Mouse (Mus musculus): ENCODE data around the gene Ccdc154. TPM values are rescaled to one million over a fixed set of nuclear protein-coding genes. Genes with fewer than 3 reads are reported as not detected.

Ccdc154 gene
- polyA plus RNA-seq, 1 experiment from 2014 or later = 0.19 TPM

Other genes with a start within 250 kb of the Ccdc154 start
- 22.4 and 23.2 TPM in 2 replicates for gene Mapk8ip3, start 225.5 kb upstream of the Ccdc154 start, polyA plus RNA-seq (2015; fragmentation: Nextera tagmentation; extraction: Ambion mirVana)
- 183 and 187 TPM in 2 replicates for gene Jpt2, start 201.8 kb upstream of the Ccdc154 start, polyA plus RNA-seq (2015; fragmentation: Nextera tagmentation; extraction: Ambion mirVana)
- gene Cramp1l, start 146.7 kb upstream of the Ccdc154 start, polyA plus RNA-seq (2015; fragmentation: Nextera tagmentation; extraction: Ambion mirVana) = 5.2 and 5.3 TPM in 2 replicates
- 12.3 and 14.8 TPM in 2 replicates for gene Ift140, start 146.4 kb upstream of the Ccdc154 start, polyA plus RNA-seq (2015; fragmentation: Nextera tagmentation; extraction: Ambion mirVana)
- gene Tmem204, start 78.9 kb upstream of the Ccdc154 start, polyA plus RNA-seq (2015; fragmentation: Nextera tagmentation; extraction: Ambion mirVana) = 22.8 and 23.2 TPM in 2 replicates
- gene Telo2, start 46.5 kb upstream of the Ccdc154 start, polyA plus RNA-seq (2015; fragmentation: Nextera tagmentation; extraction: Ambion mirVana) = 34.0 and 39.3 TPM in 2 replicates
- 0.15 and 0.25 TPM in 2 replicates for gene Ptx4, start 41.7 kb upstream of the Ccdc154 start, polyA plus RNA-seq (2015; fragmentation: Nextera tagmentation; extraction: Ambion mirVana)
- 20.3 and 20.4 TPM in 2 replicates for gene Clcn7, start 29.1 kb upstream of the Ccdc154 start, polyA plus RNA-seq (2015; fragmentation: Nextera tagmentation; extraction: Ambion mirVana)
- gene Gm38655, start 13.0 kb downstream of the Ccdc154 start, polyA plus RNA-seq (2015; fragmentation: Nextera tagmentation; extraction: Ambion mirVana) = 1.2 and 1.7 TPM in 2 replicates
- gene BC003965, start 22.1 kb downstream of the Ccdc154 start, polyA plus RNA-seq (2015; fragmentation: Nextera tagmentation; extraction: Ambion mirVana) = 37.4 and 39.5 TPM in 2 replicates
- gene Unkl, start 25.9 kb downstream of the Ccdc154 start, polyA plus RNA-seq (2015; fragmentation: Nextera tagmentation; extraction: Ambion mirVana) = 6.0 and 6.6 TPM in 2 replicates
- gene Gnptg, start 77.7 kb downstream of the Ccdc154 start, polyA plus RNA-seq (2015; fragmentation: Nextera tagmentation; extraction: Ambion mirVana) = 40.6 and 42.7 TPM in 2 replicates
- gene Tsr3, start 77.7 kb downstream of the Ccdc154 start, polyA plus RNA-seq (2015; fragmentation: Nextera tagmentation; extraction: Ambion mirVana) = 37.7 and 38.5 TPM in 2 replicates
- 4.0 and 4.3 TPM in 2 replicates for gene Baiap3, start 93.9 kb downstream of the Ccdc154 start, polyA plus RNA-seq (2015; fragmentation: Nextera tagmentation; extraction: Ambion mirVana)
- gene Ube2i, start 112.2 kb downstream of the Ccdc154 start, polyA plus RNA-seq (2015; fragmentation: Nextera tagmentation; extraction: Ambion mirVana) = 490 and 556 TPM in 2 replicates
- 0.62 TPM in 1 of 2 replicates, not detected in the other for gene Prss34, start 135.9 kb downstream of the Ccdc154 start, polyA plus RNA-seq (2015; fragmentation: Nextera tagmentation; extraction: Ambion mirVana)
- not detected in 2 replicates for gene Prss28, start 146.2 kb downstream of the Ccdc154 start, polyA plus RNA-seq (2015; fragmentation: Nextera tagmentation; extraction: Ambion mirVana)
- gene Prss29, start 156.2 kb downstream of the Ccdc154 start, polyA plus RNA-seq (2015; fragmentation: Nextera tagmentation; extraction: Ambion mirVana) = not detected in 2 replicates
- gene Tpsab1, start 183.1 kb downstream of the Ccdc154 start, polyA plus RNA-seq (2015; fragmentation: Nextera tagmentation; extraction: Ambion mirVana) = not detected in 2 replicates
- gene Tpsb2, start 203.8 kb downstream of the Ccdc154 start, polyA plus RNA-seq (2015; fragmentation: Nextera tagmentation; extraction: Ambion mirVana) = 1.9 TPM in 2 replicates
- 14.3 and 17.6 TPM in 2 replicates for gene Tpsg1, start 206.8 kb downstream of the Ccdc154 start, polyA plus RNA-seq (2015; fragmentation: Nextera tagmentation; extraction: Ambion mirVana)